Mouse (Mus musculus) Patski (cell line): ENCODE results near the gene Creb1. TPM values are rescaled to one million over a fixed set of nuclear protein-coding genes. Genes with fewer than 3 reads are reported as not detected.
A peak's percentile ranks its signal among the peaks of the same experiment; 100 is the strongest.

Experiments
- ATAC-seq: fragments of 100-300 bp; one replicate; pipeline ENCODE4 v1.8.0; 2021
- CTCF ChIA-PET: fragments of 350-600 bp; sonication (Branson Sonifier 250); formaldehyde crosslinking; loops from one replicate; lab custom pipeline; 2022; ENCODE audit warnings: inconsistent platforms; lab: Charles Lee
- POLR2A ChIA-PET: fragments of 350-600 bp; sonication (Branson Sonifier 250); formaldehyde crosslinking; loops from one replicate; lab custom pipeline; 2022; ENCODE audit warnings: antibody characterized with exemption, inconsistent platforms; lab: Charles Lee
- DNase-seq: peaks from one replicate; pipeline ENCODE4 v3.0.0-alpha.2; 2011; ENCODE audit warnings: low read depth, low spot score
- H3K27me3 ChIP-seq: fragments of 371-371 bp; one replicate; pipeline ENCODE4 v1.5.1; 2021
- CTCF ChIP-seq: fragments of 100-300 bp; IDR thresholded peaks from one replicate; pipeline ENCODE4 v1.5.1; 2021
- in situ Hi-C: fragments of 300-500 bp; cut with MboI; formaldehyde crosslinking; loops from 3 replicates; pipeline ENCODE4 v1.11.1; 2018; ENCODE audit warnings: low pct_unique_long_range_greater_than_20kb, mixed read lengths
- polyA plus RNA-seq: library from polyadenylated mRNA; unstranded; gene quantifications from one replicate; pipeline ENCODE4 v1.2.3, GENCODE M21; 2021

Creb1 gene
- polyA plus RNA-seq, 1 experiment from 2014 or later = 27.1 TPM

- CTCF ChIA-PET = interaction anchor here (1.7 kb wide), 1 partner anchor 12 kb away, joined by 4 read pairs; no protein-coding TSS in a partner anchor
- in situ Hi-C loops = no loop called here
- DNase-seq (no peak), ATAC-seq (no peak)
- POLR2A ChIA-PET = no interaction called here
- TF ChIP-seq CTCF = no peak
- peaks cover 6% of the 10 kb centered on the region for H3K27me3 ChIP-seq
Measured at GRCm38 (mm10) chr1:64519901-64520300, 12.5 kb upstream of the Creb1 start.

DNA sequence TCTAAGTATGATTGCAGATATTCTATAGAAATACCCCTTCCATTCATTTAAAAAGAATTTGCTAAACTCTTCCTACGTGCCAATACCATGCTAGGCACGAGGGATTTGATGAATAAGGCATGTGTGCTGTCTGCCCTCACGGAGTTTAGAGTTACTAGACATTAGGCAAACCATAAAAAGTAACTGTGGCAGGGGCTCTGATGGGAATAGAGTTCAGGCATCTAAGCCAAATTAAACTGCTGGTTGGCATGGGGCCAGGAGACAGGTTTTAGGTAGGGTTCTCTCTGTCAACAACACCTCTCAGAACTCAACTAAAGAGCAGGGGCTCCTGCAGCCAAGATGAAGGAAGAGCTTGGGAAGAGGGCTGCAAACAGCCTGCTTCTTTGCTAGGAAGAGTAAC lies 10.7 kb upstream of the Creb1 start:
- DNase-seq = no peak
- in situ Hi-C loops = no loop called here

DNA sequence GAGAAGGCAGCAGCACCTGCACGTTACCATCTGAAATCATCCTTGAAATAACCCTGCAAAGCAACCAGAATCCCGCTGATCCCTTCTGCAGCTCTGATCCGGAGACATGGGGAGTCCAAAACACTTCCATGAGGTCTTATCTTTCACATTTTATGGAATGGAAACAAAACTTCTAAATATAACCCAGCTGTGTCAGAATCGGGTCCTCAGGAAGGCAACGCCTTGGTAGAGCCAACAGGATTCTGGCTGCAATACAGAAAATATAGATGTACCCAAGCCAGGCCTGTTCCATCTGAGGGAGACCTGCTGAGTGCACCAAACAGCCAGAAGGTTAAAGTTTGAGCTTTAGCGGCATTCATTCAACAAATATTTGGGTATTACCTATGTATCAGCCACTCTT lies 9.8 kb upstream of the Creb1 start:
- ATAC-seq = no peak
- no peak for DNase-seq
- CTCF ChIA-PET = no interaction called here
- no peak for TF ChIP-seq CTCF
- POLR2A ChIA-PET = no interaction called here
- in situ Hi-C loops = no loop called here
- H3K27me3 ChIP-seq = peaks cover 6% of the 10 kb centered on the region

More for the DNA sequence above, 10.7 kb upstream of the Creb1 start:
- peaks cover 6% of the 10 kb centered on the region for H3K27me3 ChIP-seq
- ChIA-PET POLR2A (no interaction called here), CTCF (interaction anchor here (1.7 kb wide), 1 partner anchor 14 kb away, joined by 4 read pairs; no protein-coding TSS in a partner anchor)
- ATAC-seq = no peak
- TF ChIP-seq CTCF = no peak

GRCm38 (mm10) chr1:64523117-64523516 lies 9.3 kb upstream of the Creb1 start:
- in situ Hi-C loops = no loop called here

GRCm38 (mm10) chr1:64524661-64525060 lies 7.8 kb upstream of the Creb1 start:
- ChIA-PET CTCF (no interaction called here), POLR2A (no interaction called here)
- no peak for TF ChIP-seq CTCF
- ATAC-seq (no peak), DNase-seq (no peak)
- in situ Hi-C loops = no loop called here
- H3K27me3 ChIP-seq = peaks cover 3% of the 10 kb centered on the region

More at GRCm38 (mm10) chr1:64523117-64523516, 9.3 kb upstream of the Creb1 start:
- ATAC-seq (no peak), DNase-seq (no peak)
- POLR2A ChIA-PET = no interaction called here
- TF ChIP-seq CTCF = no peak
- H3K27me3 ChIP-seq = peaks cover 6% of the 10 kb centered on the region
- CTCF ChIA-PET = no interaction called here

DNA sequence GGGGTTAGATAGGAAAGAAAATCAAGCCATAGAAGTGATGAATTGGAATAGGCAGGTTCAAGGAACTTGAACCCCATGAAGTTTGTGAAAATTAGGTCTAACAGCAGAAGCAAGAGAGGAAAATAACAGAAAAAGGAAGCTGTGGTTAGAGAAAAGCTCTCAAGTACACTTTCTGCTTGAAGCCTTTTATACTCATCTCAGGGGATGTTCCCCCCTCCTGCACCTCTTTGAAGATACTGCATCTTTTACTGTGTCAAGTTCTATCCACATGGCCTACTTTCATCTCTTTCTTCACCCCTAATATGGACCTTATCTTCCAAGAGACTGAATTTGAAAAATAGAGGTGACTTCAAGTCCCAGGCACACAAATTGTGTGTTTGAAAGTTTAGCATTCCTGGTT lies 4.8 kb upstream of the Creb1 start:
- DNase-seq = no peak
- no peaks in the 10 kb centered on the region for H3K27me3 ChIP-seq
- ATAC-seq = no peak
- POLR2A ChIA-PET = no interaction called here
- in situ Hi-C loops = no loop called here
- CTCF ChIA-PET = no interaction called here
- no peak for TF ChIP-seq CTCF

- no peaks in the 10 kb centered on the region for H3K27me3 ChIP-seq
- no peak for TF ChIP-seq CTCF
- in situ Hi-C loops = loop anchor here (5.0 kb wide), 1 partner anchor 177 kb away; no protein-coding TSS in a partner anchor
- DNase-seq (no peak), ATAC-seq (no peak)
- CTCF ChIA-PET = no interaction called here
- POLR2A ChIA-PET = no interaction called here
Measured at GRCm38 (mm10) chr1:64529781-64530315, 2.6 kb upstream of the Creb1 start.

DNA sequence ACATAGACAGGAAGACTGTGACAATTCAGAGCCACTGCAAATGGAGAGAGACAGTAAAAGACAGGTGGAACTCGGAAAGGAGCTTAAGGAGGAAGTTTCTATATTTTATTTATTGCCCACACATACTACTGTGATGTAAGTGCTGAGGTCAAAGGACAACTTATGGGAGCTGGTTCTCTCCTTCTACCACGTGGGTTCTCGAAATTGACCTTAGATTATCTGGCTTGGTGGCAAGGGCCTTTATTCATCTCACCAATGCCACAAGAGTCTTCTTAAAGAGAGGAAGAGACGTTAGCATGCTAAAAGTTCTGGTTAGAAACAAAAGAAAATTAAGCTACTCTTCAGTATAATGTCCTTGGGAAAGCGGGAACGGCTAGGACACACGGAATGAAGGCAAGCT lies 897 bp upstream of the Creb1 start:
- in situ Hi-C loops = loop anchor here (5.0 kb wide), 1 partner anchor 176 kb away; no protein-coding TSS in a partner anchor
- H3K27me3 ChIP-seq = no peaks in the 10 kb centered on the region
- ChIA-PET CTCF (no interaction called here), POLR2A (interaction anchor here (2.2 kb wide), 1 partner anchor 409 kb away, joined by 5 read pairs; the partner anchor contains the start of gene Klf7)
- DNase-seq = no peak
- TF ChIP-seq CTCF = no peak
- no peak for ATAC-seq

GRCm38 (mm10) chr1:64532067-64532523 lies 350 bp upstream of the Creb1 start:
- no peak for TF ChIP-seq CTCF
- in situ Hi-C loops = loop anchor here (5.0 kb wide), 1 partner anchor 175 kb away; no protein-coding TSS in a partner anchor
- ATAC-seq = peak; percentile 61

DNA sequence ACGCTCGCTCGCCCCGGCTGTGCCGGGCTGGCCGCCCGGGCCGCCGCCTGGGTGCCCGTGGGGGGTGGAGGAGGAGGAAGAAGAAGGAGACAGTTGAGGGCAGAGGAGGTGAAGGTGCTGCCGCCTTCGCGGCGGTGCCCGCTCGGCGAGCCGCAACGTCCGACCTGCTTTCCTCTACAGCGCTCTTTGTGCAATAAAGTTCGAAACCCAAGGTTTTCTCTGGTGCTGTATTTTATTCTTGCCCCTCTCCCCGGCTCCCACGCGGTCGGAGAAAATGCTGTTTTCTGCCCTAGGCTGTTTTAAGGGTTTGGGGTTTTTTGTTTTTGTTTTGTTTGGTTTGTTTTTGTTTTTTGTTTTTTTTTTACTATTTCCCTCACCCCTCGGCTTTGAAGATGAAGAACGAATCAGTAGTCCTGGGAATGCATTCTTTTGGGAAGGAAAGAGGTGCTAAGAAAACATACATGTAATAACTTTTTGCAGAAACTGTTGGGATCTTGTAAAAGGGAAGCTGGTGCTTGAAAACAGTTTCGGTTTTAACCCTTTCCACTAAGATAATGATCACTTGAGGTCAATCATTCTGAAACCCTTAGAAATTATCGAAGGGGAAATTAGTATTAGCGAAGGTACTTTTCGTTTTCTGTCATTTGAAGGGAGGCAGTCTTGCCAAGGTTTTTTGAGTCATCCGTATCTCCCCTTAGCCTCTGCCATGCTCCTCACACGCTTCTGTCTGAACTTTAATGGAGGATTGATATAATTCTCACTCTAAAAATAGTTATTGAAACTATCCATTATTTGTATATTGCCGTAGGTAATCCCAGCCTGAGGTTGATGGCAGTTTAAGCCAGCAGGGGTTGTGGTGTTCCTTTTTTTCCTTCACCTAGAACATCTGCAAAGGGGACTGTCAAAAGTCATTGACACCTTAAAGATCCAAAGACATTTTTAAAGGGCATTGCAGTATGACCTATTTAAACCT lies 1.3 kb downstream of the Creb1 start:
- ATAC-seq = peak; percentile 6

More at GRCm38 (mm10) chr1:64532067-64532523, 350 bp upstream of the Creb1 start:
- H3K27me3 ChIP-seq = no peaks in the 10 kb centered on the region
- no peak for DNase-seq
- ChIA-PET CTCF (no interaction called here), POLR2A (interaction anchor here (1.1 to 2.2 kb wide), 2 partner anchors 68 to 410 kb away, joined by 3 to 5 read pairs; partner anchors contain the start of gene Klf7)

More for the DNA sequence above, 1.3 kb downstream of the Creb1 start:
- no peaks in the 10 kb centered on the region for H3K27me3 ChIP-seq
- TF ChIP-seq CTCF = no peak
- POLR2A ChIA-PET = interaction anchor here (0.7 to 2.2 kb wide), 4 partner anchors 17 to 412 kb away, joined by 3 to 5 read pairs (median 4); partner anchors contain the start of gene Klf7
- DNase-seq = no peak
- in situ Hi-C loops = loop anchor here (5.0 kb wide), 1 partner anchor 174 kb away; no protein-coding TSS in a partner anchor
- CTCF ChIA-PET = no interaction called here
